Mouse (Mus musculus): ENCODE measurements at regions not wholly inside any gene's neighbourhood (a gene's known extent, or its start where the extent isn't known, plus 50 kb on each side); places are given as distances from the start of the nearest gene placed in this dataset.

DNA sequence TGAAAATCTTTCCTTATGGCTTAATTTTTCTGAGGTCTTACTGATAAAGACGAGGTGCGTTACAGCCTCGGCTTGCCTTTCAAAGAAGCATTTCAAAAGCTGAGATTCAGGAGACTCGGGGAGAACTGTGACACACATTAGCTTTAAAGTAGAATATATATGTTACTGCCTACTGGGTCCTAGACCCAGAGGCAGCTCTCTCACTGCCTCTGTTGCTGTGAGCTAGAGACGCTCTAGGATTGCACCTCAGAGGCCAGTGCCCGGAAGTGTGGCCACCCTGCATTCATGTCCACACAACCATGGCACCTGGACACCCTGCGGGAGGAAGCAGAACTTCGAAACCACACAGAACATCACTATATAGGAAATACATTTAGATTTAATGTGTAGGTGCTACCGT, 181.6 kb upstream of the Nrsn1 start:
- ATAC-seq (replicated peaks; ENCODE audit: low FRiP score, low TSS enrichment, poor library complexity, severe bottlenecking), result no peak

DNA sequence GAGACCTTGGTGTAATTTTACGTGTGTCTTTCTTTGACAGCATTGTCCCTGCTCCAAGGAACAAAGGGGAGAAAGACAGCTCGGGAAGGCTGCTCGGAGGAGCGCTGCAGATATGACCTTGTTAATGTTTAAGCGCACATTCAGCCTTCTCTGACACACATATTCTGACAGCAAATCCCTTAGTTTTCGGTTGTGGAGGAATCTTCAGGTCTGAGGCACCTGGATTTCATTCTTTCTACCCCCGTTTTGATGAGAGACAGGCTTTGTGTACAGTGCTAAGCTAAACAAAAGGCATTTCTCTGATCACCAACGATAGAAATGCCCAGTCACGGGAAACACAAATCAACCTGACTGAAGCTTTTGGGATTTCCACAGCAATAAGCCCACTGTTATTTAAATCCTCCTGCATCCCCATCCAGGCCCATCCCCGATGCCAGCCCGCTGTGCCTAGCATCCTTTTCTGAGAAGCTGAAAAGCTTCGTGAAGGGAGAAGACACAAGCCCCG, 181.1 kb upstream of the Nrsn1 start:
- no peak for ATAC-seq (replicated peaks; ENCODE audit: low FRiP score, low TSS enrichment, poor library complexity, severe bottlenecking)

- ATAC-seq (replicated peaks; ENCODE audit: low FRiP score, low TSS enrichment, poor library complexity, severe bottlenecking), result no peak
These were observed 159.6 kb upstream of the Nrsn1 start for GRCm38 (mm10) chr13:25429701-25430418.

- no peak for ATAC-seq (replicated peaks; ENCODE audit: low FRiP score, low TSS enrichment, poor library complexity, severe bottlenecking)
These were observed 133.0 kb upstream of the Nrsn1 start for GRCm38 (mm10) chr13:25403182-25403795.

DNA sequence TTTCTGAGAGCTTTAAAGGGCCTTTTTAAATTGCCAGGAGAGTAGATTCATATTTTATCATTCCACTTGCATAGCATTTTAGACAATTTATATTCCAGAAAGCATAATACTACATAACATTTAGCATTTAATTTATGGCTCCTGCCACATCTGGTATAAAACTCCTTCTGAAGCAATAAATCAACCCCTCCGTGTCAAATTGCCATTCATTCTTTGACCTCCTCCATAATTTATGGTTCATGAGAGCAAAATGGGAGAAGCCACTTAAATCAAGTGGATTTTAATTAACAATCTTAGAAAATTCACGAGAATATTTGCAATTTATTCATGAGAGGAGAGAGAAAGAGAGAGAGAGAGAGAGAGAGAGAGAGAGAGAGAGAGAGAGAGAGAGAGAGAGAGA, 132.4 kb upstream of the Nrsn1 start:
- ATAC-seq (replicated peaks; ENCODE audit: low FRiP score, low TSS enrichment, poor library complexity, severe bottlenecking), result no peak

DNA sequence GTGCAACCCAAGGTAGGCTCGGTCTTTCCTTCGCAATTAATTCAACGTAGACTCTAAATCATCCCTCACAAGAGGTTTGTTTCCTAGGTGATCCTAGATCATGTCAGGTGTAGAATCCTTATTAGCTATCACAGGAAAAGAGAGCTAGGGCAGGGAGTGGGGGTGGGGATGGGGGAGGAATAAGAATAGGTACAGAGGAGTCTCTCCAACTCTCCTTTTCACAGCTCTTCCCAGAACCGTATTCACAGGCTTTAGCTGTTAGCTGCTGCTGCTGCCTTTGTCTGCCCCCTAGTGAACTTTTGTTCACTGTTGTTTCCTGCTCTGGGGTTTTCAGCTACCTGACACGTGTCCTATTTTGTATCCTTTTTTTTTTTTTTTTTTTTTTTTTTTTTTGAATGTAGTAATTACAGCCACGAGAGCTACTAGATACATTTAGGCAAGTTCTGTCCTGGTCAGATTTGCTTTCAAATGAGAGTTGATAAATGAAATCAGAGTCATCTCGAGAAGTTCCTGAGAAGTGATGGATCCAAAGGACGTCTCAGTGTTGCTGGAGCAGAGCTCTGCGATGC, 131.7 kb upstream of the Nrsn1 start:
- ATAC-seq (replicated peaks; ENCODE audit: low FRiP score, low TSS enrichment, poor library complexity, severe bottlenecking), result no peak

DNA sequence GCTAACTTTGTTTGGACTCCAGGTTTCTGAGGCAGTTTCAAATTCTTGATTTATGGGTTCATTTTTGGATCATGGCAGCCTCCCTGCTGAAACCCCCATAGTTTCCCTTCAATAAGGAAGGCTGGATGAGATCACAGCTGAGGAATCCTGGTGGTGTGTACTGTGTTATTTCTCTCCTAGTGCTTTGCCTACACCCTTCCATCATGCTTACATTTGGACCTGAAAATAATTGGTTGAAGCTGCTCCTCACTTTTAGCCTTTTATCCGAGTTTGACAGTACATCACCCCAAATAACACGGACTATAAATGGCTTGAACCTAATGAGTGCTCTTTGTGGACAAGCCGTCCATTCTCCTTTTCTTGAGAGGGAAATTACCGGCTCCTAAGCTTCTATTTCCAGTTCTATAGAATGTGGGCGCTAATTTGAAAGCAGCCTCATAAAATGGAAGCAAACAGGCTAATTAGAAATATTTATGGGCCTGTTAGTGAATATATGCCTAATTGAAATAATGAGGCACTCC, 122.5 kb upstream of the Nrsn1 start:
- ATAC-seq (replicated peaks; ENCODE audit: low FRiP score, low TSS enrichment, poor library complexity, severe bottlenecking), result no peak

DNA sequence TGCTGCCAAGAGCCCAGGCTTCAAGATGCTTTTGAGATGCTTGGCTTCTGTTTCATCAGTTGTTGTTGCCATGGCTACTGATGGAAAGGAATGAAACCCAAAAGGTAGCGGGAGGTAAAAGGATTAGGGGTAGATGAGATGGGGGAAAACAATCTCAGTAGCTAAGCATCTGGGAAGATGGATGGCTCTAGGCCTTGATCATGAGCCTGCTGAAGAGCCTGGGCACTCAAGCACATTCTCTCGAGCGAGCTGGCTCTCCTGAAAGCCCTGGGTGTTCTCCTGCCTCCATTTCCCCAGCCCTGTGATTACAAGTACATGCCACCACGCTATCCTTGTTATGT, 92.3 kb upstream of the Nrsn1 start:
- no peak for ATAC-seq (replicated peaks; ENCODE audit: low FRiP score, low TSS enrichment, poor library complexity, severe bottlenecking)

GRCm38 (mm10) chr13:25361850-25362626, 91.7 kb upstream of the Nrsn1 start:
- no peak for ATAC-seq (replicated peaks; ENCODE audit: low FRiP score, low TSS enrichment, poor library complexity, severe bottlenecking)

GRCm38 (mm10) chr13:25347558-25347957, 77.3 kb upstream of the Nrsn1 start:
- ATAC-seq (replicated peaks; ENCODE audit: low FRiP score, low TSS enrichment, poor library complexity, severe bottlenecking), result no peak

DNA sequence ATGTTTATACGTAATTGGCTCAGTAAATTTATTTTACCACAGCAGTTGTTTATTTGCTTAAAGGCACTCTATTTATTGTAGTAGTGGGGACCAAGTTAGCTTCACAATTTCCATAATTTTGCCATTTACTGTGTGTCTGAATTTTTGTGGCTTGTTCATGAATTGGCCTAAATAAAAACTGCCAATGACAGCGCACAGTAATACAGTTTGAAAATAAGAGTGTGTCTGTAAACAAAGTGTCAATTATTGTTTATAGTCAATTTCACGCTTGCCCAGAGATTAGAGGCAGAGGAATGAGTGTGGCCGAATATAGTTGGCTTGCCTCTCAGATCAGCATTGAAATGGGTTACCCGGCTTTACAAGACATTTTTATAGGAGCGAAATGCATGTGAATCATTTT, 73.0 kb upstream of the Nrsn1 start:
- no peak for ATAC-seq (replicated peaks; ENCODE audit: low FRiP score, low TSS enrichment, poor library complexity, severe bottlenecking)

DNA sequence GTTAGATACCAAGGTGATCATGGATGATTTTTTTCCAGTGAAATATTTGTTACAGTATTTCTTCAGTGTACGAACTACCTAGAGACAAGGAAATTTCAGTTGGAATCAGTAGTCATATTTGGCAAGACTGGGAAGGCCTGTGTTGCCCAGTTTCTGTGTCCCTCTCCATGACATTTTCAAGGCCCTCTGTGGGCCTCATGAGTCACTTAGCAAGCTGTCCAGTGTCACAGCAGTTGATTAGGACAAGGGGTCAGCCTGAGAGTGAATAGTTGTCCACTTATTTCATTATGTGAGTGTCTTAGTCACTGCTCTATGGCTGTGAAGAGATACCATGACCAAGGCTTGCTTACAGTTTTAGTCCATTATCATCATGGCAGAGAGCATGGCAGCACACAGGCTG, 71.5 kb upstream of the Nrsn1 start:
- no peak for ATAC-seq (replicated peaks; ENCODE audit: low FRiP score, low TSS enrichment, poor library complexity, severe bottlenecking)

DNA sequence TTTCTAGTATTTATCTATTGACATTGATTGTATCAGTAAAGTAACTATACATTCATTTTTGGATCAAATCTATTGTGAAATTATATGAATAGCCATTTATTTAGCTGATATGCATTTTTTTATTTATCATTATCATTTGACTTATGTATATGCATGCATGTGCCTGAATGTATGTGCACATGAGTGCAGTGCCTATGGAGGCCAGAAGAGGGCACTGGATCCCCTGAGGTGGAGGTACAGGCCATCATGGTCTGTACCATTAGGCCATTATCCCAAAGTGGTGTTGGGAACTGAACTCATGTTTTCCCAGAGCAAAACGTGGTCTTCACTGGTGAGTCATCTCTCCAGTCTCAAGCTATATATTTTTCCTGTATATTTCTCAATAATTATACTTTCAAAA, 63.5 kb upstream of the Nrsn1 start:
- no peak for ATAC-seq (replicated peaks; ENCODE audit: low FRiP score, low TSS enrichment, poor library complexity, severe bottlenecking)

Data from megakaryocyte-erythroid progenitor cell, adult 5-6 weeks (primary cell).